Comparison of ENCODE assay signal across 20 mouse cellular contexts in genomic region chr2:60176087-60176486, GRCm38 (mm10). TPM values are rescaled to one million over a fixed set of nuclear protein-coding genes. Genes with fewer than 3 reads are reported as not detected.
DNase-seq lines count a peak whose midpoint lies in the region; ATAC-seq and TF ChIP-seq lines count a peak whose summit lies in the region.
"Had no signal": no experiment of that assay in that cellular context is flagged by ENCODE, and none has a peak within 500 bp of the region (broad histone marks: within the 10 kb centered on the region; RNA-seq: fewer than 3 reads in every experiment).

No protein-coding gene starts in this region.

- no peak for TF ChIP-seq CTCF in lung, adult 2 months (IDR thresholded peaks at IDR 0.05; ENCODE audit: insufficient read depth, low read length)
- TF ChIP-seq CTCF in MEL (IDR thresholded peaks at IDR 0.05 in 2 of 3, conservative IDR thresholded peaks at IDR 0.05 in 1 of 3; ENCODE audit: control insufficient read depth in 1 of 3, insufficient read depth in 1 of 3, low read depth in 2 of 3, low read length in 3 of 3, poor library complexity in 1 of 3, severe bottlenecking in 1 of 3), result no peak

- 85% methylated on average over 5 of the region's 5 CpGs for WGBS in lung, adult 2 months
- WGBS in macrophage (ENCODE audit: missing documents), result 18% methylated on average over 4 of the region's 5 CpGs
- 73% methylated on average over 5 of the region's 5 CpGs for WGBS in intestine, embryonic 15.5 days

- no peak for TF ChIP-seq RAD21 in MEL (IDR thresholded peaks at IDR 0.05; ENCODE audit: low read depth, low read length)

- H3K36me3 ChIP-seq in MEL (ENCODE audit: control insufficient read depth in 1 of 2, insufficient read depth in 2 of 2, low read length in 2 of 2) (no peaks in the 10 kb centered on the region), macrophage (ENCODE audit: inconsistent target) (no peaks in the 10 kb centered on the region)
- H3K36me3 ChIP-seq in splenic B cell, adult 2 months (ENCODE audit: control insufficient read depth, insufficient read depth, low read length, poor library complexity, severe bottlenecking), result no peaks in the 10 kb centered on the region
- no peaks in the 10 kb centered on the region for H3K36me3 ChIP-seq in intestine, embryonic 15.5 days
- H3K36me3 ChIP-seq: embryonic facial prominence, embryonic 13.5 days; midbrain, embryonic 12.5 days; neural tube, embryonic 15.5 days had no signal

- H3K4me3 ChIP-seq in lung, adult 2 months (replicated peaks; ENCODE audit: extremely low read depth, low read depth, low read length), result no peak overlapping the region
- no peak overlapping the region for H3K4me3 ChIP-seq in MEL (ENCODE audit: control insufficient read depth in 1 of 2, insufficient read depth in 1 of 2, low read depth in 2 of 2, low read length in 2 of 2)
- no peak overlapping the region for H3K4me3 ChIP-seq in macrophage (ENCODE audit: inconsistent target)
- no peak overlapping the region for H3K4me3 ChIP-seq in intestine, embryonic 15.5 days (replicated peaks)
- H3K4me3 ChIP-seq: embryonic facial prominence, embryonic 13.5 days; midbrain, embryonic 12.5 days; myocyte; neural tube, embryonic 15.5 days had no signal

- no peaks in the 10 kb centered on the region for H3K4me1 ChIP-seq in lung, adult 2 months (ENCODE audit: control insufficient read depth, insufficient read depth, low read length)
- H3K4me1 ChIP-seq in MEL (ENCODE audit: control insufficient read depth in 1 of 2, insufficient read depth in 2 of 2, low read length in 2 of 2), result no peaks in the 10 kb centered on the region
- H3K4me1 ChIP-seq in intestine, embryonic 15.5 days (replicated peaks), result no peaks in the 10 kb centered on the region
- H3K4me1 ChIP-seq: neural tube, embryonic 15.5 days had no signal

- H3K27ac ChIP-seq in MEL (ENCODE audit: control insufficient read depth, low read depth, low read length) (no peak overlapping the region), macrophage (peak overlapping the region; percentile 56)
- no peak overlapping the region for H3K27ac ChIP-seq in intestine, embryonic 15.5 days
- H3K27ac ChIP-seq: embryonic facial prominence, embryonic 13.5 days; midbrain, embryonic 12.5 days; neural tube, embryonic 15.5 days had no signal

- H3K9me3 ChIP-seq in MEL (replicated peaks; ENCODE audit: insufficient read depth, low read length), result no peaks in the 10 kb centered on the region
- no peaks in the 10 kb centered on the region for H3K9me3 ChIP-seq in intestine, embryonic 15.5 days
- H3K9me3 ChIP-seq: midbrain, embryonic 12.5 days; neural tube, embryonic 15.5 days had no signal

- TF ChIP-seq EP300 in MEL (IDR thresholded peaks at IDR 0.05; ENCODE audit: low read depth in 1 of 2, low read length in 2 of 2), result no peak

- no peak for TF ChIP-seq POLR2A in lung, adult 2 months (IDR thresholded peaks at IDR 0.05; ENCODE audit: borderline replicate concordance, extremely low read depth, low read depth, low read length)
- TF ChIP-seq POLR2A in MEL (IDR thresholded peaks at IDR 0.05; ENCODE audit: control insufficient read depth in 1 of 2, insufficient read depth in 1 of 2, low read depth in 1 of 2, low read length in 2 of 2, poor library complexity in 1 of 2), result no peak

- peak; percentile 40 for DNase-seq in lung, postnatal 25 days (ENCODE audit: low spot score)
- no peak for DNase-seq in lung, adult 2 months
- peak; percentile 44 for DNase-seq in MEL (ENCODE audit: low read depth, low spot score)
- DNase-seq in splenic B cell, adult 2 months (ENCODE audit: low read depth, low spot score), result peak; percentile 60
- DNase-seq in thymus, postnatal 4 days, result no peak
- DNase-seq: adrenal gland, adult 2 months; cerebellum, adult 18-20 months; heart, postnatal 4 days; kidney, adult 9 months; kidney, postnatal 4 days; lung, embryonic 14.5 days; thymus, postnatal 36 days had no signal

- H3K27me3 ChIP-seq in MEL (ENCODE audit: control insufficient read depth in 1 of 2, insufficient read depth in 2 of 2, low read length in 2 of 2), result no peaks in the 10 kb centered on the region
- no peaks in the 10 kb centered on the region for H3K27me3 ChIP-seq in splenic B cell, adult 2 months (ENCODE audit: control insufficient read depth, insufficient read depth, low read length, poor library complexity, severe bottlenecking)
- no peaks in the 10 kb centered on the region for H3K27me3 ChIP-seq in intestine, embryonic 15.5 days (replicated peaks)
- H3K27me3 ChIP-seq: embryonic facial prominence, embryonic 13.5 days; midbrain, embryonic 12.5 days; neural tube, embryonic 15.5 days had no signal

- H3K79me2 ChIP-seq in MEL (ENCODE audit: control insufficient read depth, insufficient read depth, low read length, poor library complexity), result no peaks in the 10 kb centered on the region
- no peaks in the 10 kb centered on the region for H3K79me2 ChIP-seq in macrophage (ENCODE audit: inconsistent target)

- ATAC-seq in intestine, embryonic 15.5 days, result no peak
- ATAC-seq: CD4-positive, CD25-positive, alpha-beta regulatory T cell, adult 4 months; forebrain, embryonic 16.5 days had no signal

- H3K4me2 ChIP-seq in intestine, embryonic 15.5 days (replicated peaks), result no peak overlapping the region
- H3K4me2 ChIP-seq: embryonic facial prominence, embryonic 13.5 days; lung, embryonic 14.5 days; midbrain, embryonic 12.5 days; neural tube, embryonic 15.5 days had no signal

- H3K9ac ChIP-seq in MEL (ENCODE audit: control insufficient read depth, low read depth, low read length, poor library complexity, severe bottlenecking), result no peak overlapping the region
- H3K9ac ChIP-seq in intestine, embryonic 15.5 days, result no peak overlapping the region
- H3K9ac ChIP-seq: embryonic facial prominence, embryonic 13.5 days; lung, embryonic 14.5 days; midbrain, embryonic 12.5 days; neural tube, embryonic 15.5 days had no signal

TF ChIP-seq in MEL, 35 proteins besides CTCF, POLR2A, EP300 and RAD21:
- TF ChIP-seq TAL1 (IDR thresholded peaks at IDR 0.05; ENCODE audit: low read length), result no peak
- no peak for TF ChIP-seq MYB (IDR thresholded peaks at IDR 0.05; ENCODE audit: low read depth, low read length)
- TF ChIP-seq MXI1 (IDR thresholded peaks at IDR 0.05; ENCODE audit: low read depth, low read length), result no peak
- no peak for TF ChIP-seq POLR2AphosphoS5 (IDR thresholded peaks at IDR 0.05; ENCODE audit: borderline replicate concordance, low read depth, low read length)
- TF ChIP-seq RCOR1 (IDR thresholded peaks at IDR 0.05; ENCODE audit: low read depth, low read length), result no peak
- TF ChIP-seq MAFK (IDR thresholded peaks at IDR 0.05; ENCODE audit: borderline replicate concordance, low read depth, low read length), result no peak
- no peak for TF ChIP-seq GABPA (IDR thresholded peaks at IDR 0.05; ENCODE audit: low read depth, low read length)
- TF ChIP-seq ELF1 (IDR thresholded peaks at IDR 0.05; ENCODE audit: low read depth, low read length), result no peak
- TF ChIP-seq HCFC1 (IDR thresholded peaks at IDR 0.05; ENCODE audit: low read depth, low read length), result no peak
TF ChIP-seq in MEL: peak in this region for 0.

RNA-seq across cellular contexts. Expression of gene Baz2b, which starts 33.6 kb away (rescaled TPM):
- polyA plus RNA-seq in lung, adult 2 months (2012; rRNA removed), result 17.3 and 21.9 TPM in 2 replicates
- 5.5 and 5.7 TPM in 2 replicates for total RNA-seq in MEL (2012; rRNA removed)
- polyA plus RNA-seq in MEL (2012; ENCODE audit: insufficient read depth in 1 of 2, insufficient read length in 2 of 2, low read depth in 1 of 2, low replicate concordance in 2 of 2, missing spikeins in 1 of 2), result 10 to 100 TPM in 1 of 2 experiments, not detected in 1; 11.4 TPM
- 100 to 1,000 TPM; 411 to 897 (median 475) TPM for total RNA-seq in macrophage (2018; cell fraction: chromatin; rRNA removed)
- total RNA-seq in macrophage (2018; cell fraction: cytosol; rRNA removed), result 10 to 100 TPM; 36.5 to 69.0 (median 50.0) TPM
- 100 to 1,000 TPM; 161 to 515 (median 250) TPM for total RNA-seq in macrophage (2018; cell fraction: nucleus; rRNA removed)
- 22.8 to 37.7 TPM (median 32.3 TPM) in 3 replicates for polyA plus RNA-seq in macrophage (2018)
- 43.4 and 46.3 TPM in 2 replicates for polyA plus RNA-seq in intestine, embryonic 15.5 days (2015; fragmentation: Nextera tagmentation; extraction: Ambion mirVana)

RNA-seq across cellular contexts. Expression of gene March7, which starts 33.6 kb away (rescaled TPM):
- 7.7 and 13.4 TPM in 2 replicates for polyA plus RNA-seq in lung, adult 2 months (2012; rRNA removed)
- 36.4 and 42.6 TPM in 2 replicates for total RNA-seq in MEL (2012; rRNA removed)
- polyA plus RNA-seq in MEL (2012; ENCODE audit: insufficient read depth in 1 of 2, insufficient read length in 2 of 2, low read depth in 1 of 2, low replicate concordance in 2 of 2, missing spikeins in 1 of 2) (10 to 100 TPM in 1 of 2 experiments, not detected in 1; 32.3 TPM), macrophage (2018) (36.4 to 41.1 TPM (median 40.1 TPM) in 3 replicates)
- total RNA-seq in macrophage (2018; cell fraction: chromatin; rRNA removed), result 100 to 1,000 TPM; 192 to 503 (median 288) TPM
- 10 to 100 TPM; 33.5 to 60.6 (median 41.9) TPM for total RNA-seq in macrophage (2018; cell fraction: cytosol; rRNA removed)
- 100 to 1,000 TPM; 107 to 319 (median 174) TPM for total RNA-seq in macrophage (2018; cell fraction: nucleus; rRNA removed)
- 58.7 and 69.3 TPM in 2 replicates for polyA plus RNA-seq in intestine, embryonic 15.5 days (2015; fragmentation: Nextera tagmentation; extraction: Ambion mirVana)

Comparison
In these comparisons a context has a peak if more than half of its experiments do, and no peak if none do; other contexts are left out.
1. DNase-seq: peak in lung, postnatal 25 days (single experiment), MEL (single experiment) and splenic B cell, adult 2 months (single experiment); none in lung, adult 2 months (single experiment) and thymus, postnatal 4 days (single experiment).